11 mouse cellular contexts compared by ENCODE assay signal in genomic region chr6:115072024-115072423, GRCm38 (mm10). TPM values are rescaled to one million over a fixed set of nuclear protein-coding genes. Genes with fewer than 3 reads are reported as not detected.
A peak's percentile ranks its signal among the peaks of the same experiment; 100 is the strongest.
DNase-seq lines count a peak whose midpoint lies in the region; ATAC-seq and TF ChIP-seq lines count a peak whose summit lies in the region.
"Had no signal": no experiment of that assay in that cellular context is flagged by ENCODE, and none has a peak within 500 bp of the region (broad histone marks: within the 10 kb centered on the region; RNA-seq: fewer than 3 reads in every experiment).

No protein-coding gene starts in this region.

- no peak overlapping the region for H3K9ac ChIP-seq in hindbrain, postnatal 0 days (replicated peaks; ENCODE audit: low read length)
- H3K9ac ChIP-seq: heart, embryonic 15.5 days; limb, embryonic 13.5 days had no signal

- peak; percentile 70 for DNase-seq in hindbrain, postnatal 0 days (ENCODE audit: low spot score)
- DNase-seq in hindbrain, embryonic 10.5 days (ENCODE audit: low spot score) = no peak
- peak; percentile 40 for DNase-seq in right cerebral cortex, postnatal 14 days
- DNase-seq in right cerebral cortex, postnatal 10 days (ENCODE audit: low spot score in 2 of 2) = no peak
- peak; percentile 23 for DNase-seq in gastrocnemius, adult 18-20 months (ENCODE audit: low spot score)
- peak; percentile 14 to 54 for DNase-seq in lung, postnatal 4 days
- no peak for DNase-seq in kidney, adult 8-10 months
- no peak for DNase-seq in yolk sac, embryonic 10.5 days (ENCODE audit: low spot score)
- DNase-seq: kidney, adult 9 months had no signal

- TF ChIP-seq CTCF in hindbrain, postnatal 0 days (IDR thresholded peaks at IDR 0.05; ENCODE audit: low read depth) = no peak

- WGBS in hindbrain, postnatal 0 days = 58% methylated on average over 2 of the region's 2 CpGs
- WGBS in hindbrain, embryonic 10.5 days = 81% methylated on average over 2 of the region's 2 CpGs

- H3K9me3 ChIP-seq in hindbrain, postnatal 0 days (ENCODE audit: low read length) = no peaks in the 10 kb centered on the region
- no peaks in the 10 kb centered on the region for H3K9me3 ChIP-seq in hindbrain, embryonic 10.5 days
- H3K9me3 ChIP-seq: heart, embryonic 15.5 days; limb, embryonic 13.5 days had no signal

- H3K27ac ChIP-seq in hindbrain, postnatal 0 days = no peak overlapping the region
- no peak overlapping the region for H3K27ac ChIP-seq in hindbrain, embryonic 10.5 days
- H3K27ac ChIP-seq: heart, embryonic 15.5 days; limb, embryonic 13.5 days had no signal

- no peaks in the 10 kb centered on the region for H3K4me1 ChIP-seq in hindbrain, postnatal 0 days (ENCODE audit: insufficient read depth, low read length)
- H3K4me1 ChIP-seq in hindbrain, embryonic 10.5 days (replicated peaks) = no peaks in the 10 kb centered on the region; the same call in 1 of the 2 replicates
- H3K4me1 ChIP-seq: heart, embryonic 15.5 days had no signal

- H3K36me3 ChIP-seq in hindbrain, postnatal 0 days (ENCODE audit: insufficient read depth, low read length) = no peaks in the 10 kb centered on the region
- H3K36me3 ChIP-seq in hindbrain, embryonic 10.5 days = no peaks in the 10 kb centered on the region
- H3K36me3 ChIP-seq: heart, embryonic 15.5 days; limb, embryonic 13.5 days had no signal

- no peaks in the 10 kb centered on the region for H3K27me3 ChIP-seq in hindbrain, postnatal 0 days (ENCODE audit: insufficient read depth, low read length)
- no peaks in the 10 kb centered on the region for H3K27me3 ChIP-seq in hindbrain, embryonic 10.5 days (ENCODE audit: insufficient read depth, poor library complexity, severe bottlenecking)
- H3K27me3 ChIP-seq: heart, embryonic 15.5 days; limb, embryonic 13.5 days had no signal

- H3K4me2 ChIP-seq in hindbrain, postnatal 0 days (ENCODE audit: low read depth, low read length) = no peak overlapping the region
- H3K4me2 ChIP-seq: heart, embryonic 15.5 days; limb, embryonic 13.5 days had no signal

- ATAC-seq in hindbrain, postnatal 0 days = 0 out of 2 replicates have a peak, but pooled peaks have one; percentile 12

- no peak overlapping the region for H3K4me3 ChIP-seq in hindbrain, postnatal 0 days (ENCODE audit: low read length)
- H3K4me3 ChIP-seq in hindbrain, embryonic 10.5 days = no peak overlapping the region
- H3K4me3 ChIP-seq: heart, embryonic 15.5 days; limb, embryonic 13.5 days had no signal

RNA-seq across cellular contexts. Expression of gene Tamm41, which starts 34.3 kb away (rescaled TPM):
- total RNA-seq in hindbrain, postnatal 0 days (2014; rRNA removed) = 44.3 and 51.1 TPM in 2 replicates
- polyA plus RNA-seq in hindbrain, postnatal 0 days (2015; fragmentation: Nextera tagmentation; extraction: Ambion mirVana) = 47.1 and 47.7 TPM in 2 replicates
- 83.0 and 94.2 TPM in 2 replicates for polyA plus RNA-seq in hindbrain, embryonic 10.5 days (2016; fragmentation: Nextera tagmentation; extraction: Ambion mirVana)
- 1 to 10 TPM; 7.6 to 8.2 TPM for total RNA-seq in gastrocnemius, adult 18-20 months (2021)

Comparison
In these comparisons a context has a peak if more than half of its experiments do, and no peak if none do; other contexts are left out.
1. DNase-seq: peak in hindbrain, postnatal 0 days (single experiment), right cerebral cortex, postnatal 14 days (single experiment), gastrocnemius, adult 18-20 months (single experiment) and lung, postnatal 4 days (2 of 2); none in hindbrain, embryonic 10.5 days (single experiment), right cerebral cortex, postnatal 10 days (0 of 2), kidney, adult 8-10 months (0 of 2) and yolk sac, embryonic 10.5 days (single experiment).